Mouse (Mus musculus) kidney, postnatal 0 days (tissue): ENCODE measurements around the gene Anapc11. TPM values are rescaled to one million over a fixed set of nuclear protein-coding genes. Genes with fewer than 3 reads are reported as not detected.

Experiments
- ATAC-seq: fragments of 200-750 bp; cut with Nextera tagmentation; replicated peaks from 2 replicates; pipeline ENCODE4 v1.8.0; 2017; ENCODE audit warnings: low read depth, moderate number of reproducible peaks, moderate TSS enrichment, moderate library complexity; ENCODE audit not compliant: low FRiP score
- DNase-seq: peaks from one replicate; pipeline ENCODE4 v3.0.0-alpha.2; 2016; ENCODE audit warnings: low spot score
- H3K27ac ChIP-seq: fragments of 300-500 bp; sonication (generic); 2 replicates; pipeline ENCODE4 v1.5.1; 2014; ENCODE audit warnings: mild to moderate bottlenecking
- H3K27me3 ChIP-seq: fragments of 300-500 bp; sonication (generic); 2 replicates; pipeline ENCODE4 v1.6.1; 2014; ENCODE audit warnings: low read length, mixed read lengths; ENCODE audit not compliant: insufficient read depth
- H3K36me3 ChIP-seq: fragments of 300-500 bp; sonication (generic); 2 replicates; pipeline ENCODE4 v1.6.1; 2014; ENCODE audit warnings: low read length, mixed read lengths; ENCODE audit not compliant: insufficient read depth
- H3K4me1 ChIP-seq: fragments of 300-500 bp; sonication (generic); replicated peaks from 2 replicates; pipeline ENCODE4 v1.6.1; 2014; ENCODE audit warnings: antibody characterized with exemption, low read length, mixed read lengths; ENCODE audit not compliant: insufficient read depth
- H3K4me2 ChIP-seq: fragments of 300-500 bp; sonication (generic); 2 replicates; pipeline ENCODE4 v1.6.1; 2014; ENCODE audit warnings: mild to moderate bottlenecking, low read length, moderate library complexity, mixed read lengths
- H3K4me3 ChIP-seq: fragments of 300-500 bp; sonication (generic); replicated peaks from 2 replicates; pipeline ENCODE4 v1.5.1; 2014; ENCODE audit warnings: low read depth, low read length
- H3K9ac ChIP-seq: fragments of 300-500 bp; sonication (generic); 2 replicates; pipeline ENCODE4 v1.6.1; 2014; ENCODE audit warnings: low read depth, low read length
- H3K9me3 ChIP-seq: fragments of 300-500 bp; sonication (generic); replicated peaks from 2 replicates; pipeline ENCODE4 v1.6.1; 2016; ENCODE audit warnings: low read length, inconsistent platforms, mixed read lengths
- CTCF ChIP-seq: IDR thresholded peaks from 2 replicates; pipeline ENCODE4 v1.5.1; 2016; ENCODE audit warnings: antibody characterized with exemption, low read depth, mild to moderate bottlenecking, moderate library complexity
- WGBS: fragments of 180-500 bp; shearing (Covaris S2); extraction: QIAGEN DNeasy Blood & Tissue Kit; methylation state at CpG from one replicate; pipeline ENCODE4 v1.1.7; 2014; 5-methylcytosine and 5-hydroxymethylcytosine counted together
- polyA plus RNA-seq: library from polyadenylated mRNA; unstranded; fragments of >200 nt; fragmentation: Nextera tagmentation; extraction: Ambion mirVana; gene quantifications from 2 replicates; pipeline ENCODE4 v1.2.1, GENCODE M21; 2015

Gene Anapc11
- polyA plus RNA-seq, 1 experiment from 2014 or later, result 159 TPM

- ATAC-seq (peak; percentile 41; the same call in 1 of the 2 replicates), DNase-seq (peak; percentile 33)
- H3K4me3 ChIP-seq, result 0 out of 2 replicates have a peak overlapping the region, but pooled peaks have one; percentile 8
- H3K9ac ChIP-seq, result no peak overlapping the region
- peak overlapping the region; percentile 31; the same call in 1 of the 2 replicates for H3K27ac ChIP-seq
- H3K36me3 ChIP-seq, result peaks cover 36% of the 10 kb centered on the region
- H3K9me3 ChIP-seq, result no peaks in the 10 kb centered on the region
- WGBS, result 30% methylated on average over 8 of the region's 8 CpGs
- no peaks in the 10 kb centered on the region for H3K27me3 ChIP-seq
- no peak for TF ChIP-seq CTCF
- peak overlapping the region; percentile 49 for H3K4me2 ChIP-seq
- peaks cover 6% of the 10 kb centered on the region for H3K4me1 ChIP-seq
Observed at GRCm38 (mm10) chr11:120609250-120609649, 11.0 kb downstream of the Anapc11 start.

- Histone ChIP-seq H3K36me3 (peaks cover 30% of the 10 kb centered on the region), H3K4me1 (peaks cover 6% of the 10 kb centered on the region), H3K9me3 (no peaks in the 10 kb centered on the region), H3K4me2 (no peak overlapping the region), H3K27ac (no peak overlapping the region), H3K9ac (no peak overlapping the region), H3K27me3 (no peaks in the 10 kb centered on the region), H3K4me3 (no peak overlapping the region)
- ATAC-seq (no peak), DNase-seq (no peak)
- TF ChIP-seq CTCF, result no peak
- 82% methylated on average over 9 of the region's 9 CpGs for WGBS
Observed at GRCm38 (mm10) chr11:120610477-120611046, 12.3 kb downstream of the Anapc11 start.

- Histone ChIP-seq H3K36me3 (peaks cover 26% of the 10 kb centered on the region), H3K9me3 (no peaks in the 10 kb centered on the region), H3K9ac (no peak overlapping the region), H3K4me1 (peaks cover 12% of the 10 kb centered on the region), H3K27ac (no peak overlapping the region), H3K27me3 (no peaks in the 10 kb centered on the region), H3K4me2 (no peak overlapping the region), H3K4me3 (no peak overlapping the region)
- DNase-seq (peak; percentile 81), ATAC-seq (peak; percentile 18)
- peak; percentile 88 for TF ChIP-seq CTCF
- 43% methylated on average over 6 of the region's 6 CpGs for WGBS
Observed at GRCm38 (mm10) chr11:120612763-120613162, 14.5 kb downstream of the Anapc11 start.

- Histone ChIP-seq H3K9me3 (no peaks in the 10 kb centered on the region), H3K4me2 (no peak overlapping the region), H3K4me1 (peaks cover 11% of the 10 kb centered on the region), H3K9ac (no peak overlapping the region), H3K4me3 (no peak overlapping the region), H3K36me3 (peaks cover 26% of the 10 kb centered on the region), H3K27me3 (no peaks in the 10 kb centered on the region), H3K27ac (no peak overlapping the region)
- WGBS, result 92% methylated on average over 10 of the region's 10 CpGs
- ATAC-seq, result no peak
- DNase-seq, result no peak
- TF ChIP-seq CTCF, result no peak
Observed at GRCm38 (mm10) chr11:120613481-120613972, 15.3 kb downstream of the Anapc11 start.

GRCm38 (mm10) chr11:120613976-120614375, 15.8 kb downstream of the Anapc11 start:
- no peak overlapping the region for H3K27ac ChIP-seq
- WGBS, result 83% methylated on average over 8 of the region's 8 CpGs
- no peak for DNase-seq
- TF ChIP-seq CTCF, result no peak
- H3K4me3 ChIP-seq, result no peak overlapping the region
- H3K4me2 ChIP-seq, result no peak overlapping the region
- H3K9me3 ChIP-seq, result no peaks in the 10 kb centered on the region
- ATAC-seq, result no peak
- H3K4me1 ChIP-seq, result peaks cover 7% of the 10 kb centered on the region
- no peaks in the 10 kb centered on the region for H3K27me3 ChIP-seq
- H3K36me3 ChIP-seq, result peaks cover 26% of the 10 kb centered on the region
- H3K9ac ChIP-seq, result no peak overlapping the region

GRCm38 (mm10) chr11:120615167-120615566, 16.9 kb downstream of the Anapc11 start:
- Histone ChIP-seq H3K4me2 (no peak overlapping the region), H3K9me3 (no peaks in the 10 kb centered on the region), H3K4me3 (no peak overlapping the region), H3K4me1 (peaks cover 6% of the 10 kb centered on the region; the same call in 1 of the 2 replicates), H3K27me3 (no peaks in the 10 kb centered on the region), H3K27ac (no peak overlapping the region), H3K9ac (no peak overlapping the region), H3K36me3 (peaks cover 32% of the 10 kb centered on the region)
- 93% methylated on average over 6 of the region's 6 CpGs for WGBS
- no peak for ATAC-seq
- no peak for TF ChIP-seq CTCF
- no peak for DNase-seq
